Mouse (Mus musculus) right cerebral cortex, postnatal 10 days (tissue): ENCODE measurements at regions not wholly inside any gene's neighbourhood (a gene's known extent, or its start where the extent isn't known, plus 50 kb on each side); places are given as distances from the start of the nearest gene placed in this dataset.
A peak's percentile ranks its signal among the peaks of the same experiment; 100 is the strongest.

Source experiments
- DNase-seq, 2 experiments: peaks; one replicate each; pipeline ENCODE4 v3.0.0; 2021; ENCODE audit warnings: low spot score in 2 of 2

- DNase-seq = no peak
These were observed 702.2 kb upstream of the Tyrp1 start for GRCm38 (mm10) chr4:80131623-80132301.

DNA sequence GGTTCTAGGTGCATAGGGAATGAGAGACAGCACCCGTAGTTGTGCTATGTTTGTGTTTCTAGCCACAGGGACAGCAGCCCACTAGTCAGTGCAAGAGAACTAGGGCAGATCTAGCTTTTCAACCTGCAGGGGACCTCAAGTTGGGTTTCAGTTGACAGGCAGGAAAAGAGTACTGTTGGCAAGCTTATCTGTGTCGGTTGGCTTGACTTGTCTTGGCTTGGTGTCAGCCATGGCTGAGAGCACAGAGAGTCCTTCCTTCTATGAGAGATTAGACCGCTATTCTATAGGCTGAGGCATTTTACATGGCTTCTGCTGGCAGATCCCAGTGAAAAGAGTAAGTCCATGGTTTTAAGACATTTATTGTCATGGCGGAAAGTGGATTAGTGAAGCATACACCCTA is 693.7 kb upstream of the Tyrp1 start:
- no peak for DNase-seq

GRCm38 (mm10) chr4:80159842-80160241 is 674.1 kb upstream of the Tyrp1 start:
- DNase-seq = no peak

- DNase-seq = no peak
These were observed 660.7 kb upstream of the Tyrp1 start for GRCm38 (mm10) chr4:80173229-80173628.

DNA sequence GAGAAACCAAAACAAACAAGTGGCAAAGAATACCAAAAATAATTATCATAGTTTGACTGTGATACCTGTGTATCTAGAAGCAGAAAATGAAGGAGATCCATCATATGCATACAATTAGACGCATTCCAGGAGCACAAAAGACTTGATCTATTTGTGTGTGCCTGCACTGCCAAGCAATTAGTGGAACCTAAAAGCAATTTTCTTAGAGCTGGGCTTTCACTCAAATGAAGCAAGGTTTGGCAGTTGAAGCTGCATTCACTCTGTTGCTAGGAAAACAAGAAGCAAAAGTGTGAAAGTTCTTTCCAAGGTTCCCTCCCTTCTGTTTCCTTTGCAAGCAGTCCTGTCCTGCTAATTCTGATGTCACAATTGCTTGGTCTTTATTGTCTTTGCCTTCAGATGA is 631.7 kb upstream of the Tyrp1 start:
- peak in 1 of 2 experiments; percentile 29 for DNase-seq

DNA sequence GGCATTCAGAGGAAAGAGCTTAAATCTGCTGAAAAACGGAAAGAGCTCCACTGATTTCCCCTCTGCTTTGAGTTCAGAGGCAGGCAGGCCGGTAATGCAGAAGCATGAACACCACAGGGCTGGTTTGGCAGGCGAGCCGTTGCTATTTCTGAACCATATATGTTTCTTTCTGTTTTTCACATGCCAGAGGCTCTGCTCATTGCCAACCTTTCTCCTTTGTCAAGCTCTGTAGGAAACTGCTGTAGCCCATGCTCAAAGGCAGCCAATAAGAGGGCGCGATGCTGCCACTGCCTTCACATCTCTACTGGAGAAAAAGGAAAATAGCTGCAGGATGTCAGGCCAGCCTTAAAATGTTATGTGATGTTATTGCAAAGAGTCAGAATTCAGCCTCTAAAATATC is 630.0 kb upstream of the Tyrp1 start:
- peak; percentile 68 to 80 for DNase-seq

- peak in 1 of 2 experiments; percentile 32 for DNase-seq
These were observed 629.5 kb upstream of the Tyrp1 start for GRCm38 (mm10) chr4:80204374-80204773.
